Mouse (Mus musculus) bone marrow, adult 2 months (tissue): ENCODE measurements around the gene Gm9732.
"Not testable (repeated sequence)": the region's sequence is repeated elsewhere in the genome, so short reads cannot be mapped to it uniquely, and the experiment has no call there.

ENCODE experiments used
- CTCF ChIP-seq: fragments of 200-500 bp; IDR thresholded peaks from 2 replicates; pipeline ENCODE4 v1.5.1; 2011; ENCODE audit warnings: low read length, control low read depth; ENCODE audit not compliant: control insufficient read depth, insufficient read depth
- POLR2A ChIP-seq: fragments of 200-500 bp; IDR thresholded peaks from 2 replicates; pipeline ENCODE4 v1.6.1; 2011; ENCODE audit warnings: low read depth, mild to moderate bottlenecking, control low read depth, low read length, borderline replicate concordance; ENCODE audit not compliant: control insufficient read depth

- not testable (repeated sequence) for TF ChIP-seq CTCF, POLR2A
These were observed 25.1 kb upstream of the Gm9732 start for GRCm38 (mm10) chr14:43249611-43250170.
